Mouse (Mus musculus) heart, postnatal 0 days (tissue): ENCODE data around the gene Zfp74.

Source experiments
- CTCF ChIP-seq: IDR thresholded peaks from 2 replicates; pipeline ENCODE4 v1.5.1; 2016; ENCODE audit warnings: antibody characterized with exemption, control low read depth, low read depth
- EP300 ChIP-seq: IDR thresholded peaks from 2 replicates; pipeline ENCODE4 v1.6.1; 2016; ENCODE audit warnings: antibody characterized with exemption, low read depth

DNA sequence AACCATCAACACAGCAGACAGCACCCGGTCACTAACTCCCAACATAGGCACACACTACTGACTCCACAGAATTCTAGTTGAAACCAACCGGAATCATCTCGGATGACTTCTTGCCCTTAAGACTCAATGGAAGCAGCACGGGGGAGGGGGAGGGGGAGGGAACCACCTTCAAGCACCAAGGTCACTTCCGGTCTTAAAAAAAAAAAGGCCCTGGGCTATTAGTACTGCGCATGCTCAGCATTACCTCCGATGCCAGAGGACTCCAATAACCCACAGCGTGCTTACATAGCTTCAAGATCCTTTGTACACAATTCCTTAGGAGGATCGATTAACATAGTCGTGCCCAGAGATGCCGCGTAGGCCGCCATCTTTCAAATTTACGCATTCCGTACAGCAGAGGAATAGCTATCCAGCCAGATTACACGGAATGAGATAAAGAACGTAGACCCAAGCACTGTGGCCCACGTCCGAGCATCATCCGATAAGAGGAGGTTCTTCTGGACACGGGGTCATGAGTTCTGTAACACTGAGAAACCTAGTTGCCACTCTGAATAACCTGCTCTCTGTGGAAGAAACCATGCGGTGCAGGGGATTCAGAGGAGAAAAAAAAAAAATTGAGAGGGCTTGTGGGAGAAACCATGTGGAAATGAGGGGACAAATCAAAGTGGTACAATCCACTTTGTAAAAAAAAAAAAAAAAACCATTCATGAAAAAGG is 47.8 kb downstream of the Zfp74 start, which contains the start of gene Zfp27:
- TF ChIP-seq EP300: 0 out of 2 replicates have a peak, but pooled peaks have one; percentile 12
- TF ChIP-seq CTCF: no peak
